Mouse (Mus musculus): ENCODE results near the gene Tmem151b.

Gene Tmem151b

GRCm38 (mm10) chr17:45584096-45584896 is 34.8 kb upstream of the Tmem151b start:
- in situ Hi-C loops (cut with MboI): loop anchor here (5.0 kb wide), 1 partner anchor 43 kb away; no protein-coding TSS in a partner anchor

GRCm38 (mm10) chr17:45582715-45583355 is 33.4 kb upstream of the Tmem151b start:
- in situ Hi-C loops (cut with MboI): loop anchor here (5.0 kb wide), 1 partner anchor 44 kb away; no protein-coding TSS in a partner anchor

GRCm38 (mm10) chr17:45582188-45582587 is 32.7 kb upstream of the Tmem151b start:
- in situ Hi-C loops (cut with MboI): loop anchor here (5.0 kb wide), 1 partner anchor 45 kb away; no protein-coding TSS in a partner anchor

- in situ Hi-C loops (cut with MboI): loop anchor here (5.0 kb wide), 1 partner anchor 46 kb away; no protein-coding TSS in a partner anchor
These were observed 32.1 kb upstream of the Tmem151b start for GRCm38 (mm10) chr17:45581567-45581983.

- in situ Hi-C loops (cut with MboI): loop anchor here (5.0 kb wide), 1 partner anchor 46 kb away; no protein-coding TSS in a partner anchor
These were observed 31.5 kb upstream of the Tmem151b start for GRCm38 (mm10) chr17:45580958-45581477.

GRCm38 (mm10) chr17:45579554-45579953 is 30.1 kb upstream of the Tmem151b start:
- in situ Hi-C loops (cut with MboI): no loop called here

- in situ Hi-C loops (cut with MboI): no loop called here
These were observed 29.4 kb upstream of the Tmem151b start for GRCm38 (mm10) chr17:45578843-45579242.

GRCm38 (mm10) chr17:45578242-45578641 is 28.8 kb upstream of the Tmem151b start:
- in situ Hi-C loops (cut with MboI): no loop called here

GRCm38 (mm10) chr17:45575123-45575897 is 25.8 kb upstream of the Tmem151b start:
- in situ Hi-C loops (cut with MboI): no loop called here

GRCm38 (mm10) chr17:45574129-45574761 is 24.8 kb upstream of the Tmem151b start:
- in situ Hi-C loops (cut with MboI): no loop called here

- in situ Hi-C loops (cut with MboI): no loop called here
These were observed 24.3 kb upstream of the Tmem151b start for GRCm38 (mm10) chr17:45573780-45574123.

- in situ Hi-C loops (cut with MboI): no loop called here
These were observed 23.8 kb upstream of the Tmem151b start, which contains the start of gene Hsp90ab1 for GRCm38 (mm10) chr17:45573087-45573779. Hsp90ab1 (minus strand) TSS chr17:45573271.

- in situ Hi-C loops (cut with MboI): no loop called here
These were observed 22.9 kb upstream of the Tmem151b start for GRCm38 (mm10) chr17:45572103-45573086.

GRCm38 (mm10) chr17:45569999-45570398 is 20.5 kb upstream of the Tmem151b start:
- in situ Hi-C loops (cut with MboI): no loop called here

GRCm38 (mm10) chr17:45568990-45569389 is 19.5 kb upstream of the Tmem151b start:
- in situ Hi-C loops (cut with MboI): no loop called here

- in situ Hi-C loops (cut with MboI): no loop called here
These were observed 17.7 kb upstream of the Tmem151b start for GRCm38 (mm10) chr17:45567162-45567601.

GRCm38 (mm10) chr17:45566360-45567161 is 17.1 kb upstream of the Tmem151b start:
- in situ Hi-C loops (cut with MboI): no loop called here

- in situ Hi-C loops (cut with MboI): no loop called here
These were observed 16.5 kb upstream of the Tmem151b start for GRCm38 (mm10) chr17:45566031-45566359.

GRCm38 (mm10) chr17:45565103-45565502 is 15.6 kb upstream of the Tmem151b start:
- in situ Hi-C loops (cut with MboI): no loop called here
